Mouse (Mus musculus): ENCODE results near the gene P3h1. TPM values are rescaled to one million over a fixed set of nuclear protein-coding genes. Genes with fewer than 3 reads are reported as not detected.

The P3h1 gene
- total RNA-seq, 2 experiments from 2014 or later, result 17.4 to 18.2 TPM

DNA sequence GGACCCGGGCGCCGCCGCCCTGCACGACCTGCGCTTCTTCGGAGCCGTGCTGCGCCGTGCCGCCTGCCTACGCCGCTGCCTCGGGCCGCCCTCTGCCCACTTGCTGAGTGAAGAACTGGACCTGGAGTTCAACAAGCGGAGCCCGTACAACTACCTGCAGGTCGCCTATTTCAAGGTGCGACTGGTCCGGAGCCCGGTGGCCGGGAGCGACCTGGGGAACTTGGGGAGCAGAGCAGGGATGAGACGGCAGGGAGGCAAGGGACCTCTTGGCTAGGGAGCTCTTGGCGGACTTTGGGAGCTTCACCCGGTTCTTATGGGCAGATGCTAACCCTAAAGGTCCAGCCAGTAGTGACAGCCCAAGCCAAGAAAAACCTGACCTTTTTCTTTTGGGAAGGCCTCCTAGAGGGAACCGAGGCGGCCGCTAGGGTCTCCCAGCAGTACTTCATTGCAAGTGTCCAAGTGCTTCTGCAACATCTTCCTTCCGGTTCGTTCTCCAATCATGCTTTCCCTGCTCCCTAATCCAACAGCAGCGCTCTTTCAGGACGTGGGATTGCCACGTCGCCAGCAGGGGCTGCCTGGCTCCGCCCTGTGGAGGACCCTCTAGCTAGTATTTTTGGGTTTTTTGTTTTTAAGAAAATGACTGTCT lies 664 bp downstream of the P3h1 start:
- peak; percentile 49 for DNase-seq
- intact Hi-C loops (cut with DNase I; ENCODE audit: low total_unique reads), result no loop called here

DNA sequence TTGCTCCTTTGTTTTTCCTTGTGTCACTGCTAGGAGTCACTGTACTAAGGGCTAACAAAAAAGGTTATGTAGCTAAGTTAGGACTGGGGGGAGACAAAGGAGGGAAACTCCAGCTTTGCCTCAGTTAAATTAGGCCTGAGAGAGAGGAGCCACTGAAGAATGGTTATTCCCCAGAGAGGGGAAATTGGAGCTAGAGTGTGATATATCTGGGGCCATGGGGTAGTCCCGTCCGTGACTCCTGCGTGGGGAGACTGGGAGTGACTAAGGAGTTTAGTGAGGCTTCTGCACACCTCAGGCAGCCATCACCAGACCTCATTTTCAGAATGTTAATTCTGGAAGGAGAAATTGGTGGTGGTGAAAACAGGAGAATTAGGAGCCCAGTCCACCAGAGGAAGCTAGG lies 1.6 kb downstream of the P3h1 start:
- intact Hi-C loops (cut with DNase I; ENCODE audit: low total_unique reads), result no loop called here
- no peak for DNase-seq

DNA sequence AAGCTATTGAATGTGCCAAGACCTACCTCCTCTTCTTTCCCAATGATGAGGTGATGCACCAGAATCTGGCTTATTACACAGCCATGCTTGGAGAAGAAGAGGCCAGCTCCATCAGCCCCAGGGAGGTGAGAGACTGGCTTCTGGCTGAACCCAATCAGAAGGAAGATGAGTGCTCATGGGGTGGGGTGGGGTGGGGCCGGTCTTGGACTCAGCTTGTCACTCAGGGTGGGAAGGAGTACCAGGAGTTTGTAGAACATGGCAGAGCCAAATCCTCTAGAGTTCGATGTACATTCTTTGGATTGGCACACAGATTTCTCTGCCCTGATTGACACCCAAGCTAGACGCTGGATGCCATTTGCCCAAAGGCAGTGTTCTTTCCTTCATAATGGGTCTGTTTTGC lies 5.9 kb downstream of the P3h1 start:
- no peak for DNase-seq
- intact Hi-C loops (cut with DNase I; ENCODE audit: low total_unique reads), result no loop called here

DNA sequence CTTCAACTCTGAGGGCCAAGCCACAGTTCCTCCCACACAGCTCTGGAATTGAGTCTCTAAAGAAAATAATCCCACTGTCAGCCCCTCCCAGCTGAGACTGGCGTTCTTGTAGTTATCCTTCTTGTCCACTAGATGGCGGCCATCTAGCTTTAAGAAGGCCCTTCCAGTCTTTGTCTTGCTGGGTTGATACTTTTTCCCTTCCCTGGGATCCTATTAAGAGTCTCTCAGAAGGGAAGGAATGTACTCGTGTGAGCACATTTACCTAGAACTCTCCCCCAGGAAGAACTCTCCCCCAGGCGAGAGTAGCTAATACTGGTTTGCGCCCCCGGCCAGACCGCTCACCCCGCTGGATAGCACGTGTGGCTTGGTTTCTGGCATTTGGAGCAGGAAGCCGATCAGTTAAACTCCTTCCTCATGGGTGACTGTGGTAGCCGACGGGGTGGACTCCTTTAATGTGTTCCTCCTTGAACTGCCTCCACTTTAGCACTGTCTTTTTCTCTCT lies 6.5 kb downstream of the P3h1 start:
- DNase-seq, result no peak
- intact Hi-C loops (cut with DNase I; ENCODE audit: low total_unique reads), result no loop called here

DNA sequence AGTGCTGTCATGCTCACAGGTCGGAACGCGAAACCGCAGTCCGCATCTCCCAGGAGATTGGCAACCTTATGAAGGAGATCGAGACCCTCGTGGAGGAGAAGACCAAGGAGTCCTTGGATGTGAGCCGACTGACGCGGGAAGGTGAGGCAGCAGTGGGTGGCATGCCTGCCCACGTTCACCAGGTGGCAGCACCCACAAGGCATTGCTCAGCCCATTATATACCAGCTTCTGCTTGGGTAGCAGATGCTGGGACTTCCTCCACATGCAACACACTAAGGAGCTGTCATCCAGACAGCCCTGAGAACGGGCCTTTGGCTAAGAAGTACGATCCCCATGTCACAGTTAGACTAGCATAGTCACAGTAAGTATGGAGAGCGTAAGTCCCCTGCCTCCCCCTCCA lies 8.9 kb downstream of the P3h1 start:
- no peak for DNase-seq
- intact Hi-C loops (cut with DNase I; ENCODE audit: low total_unique reads), result loop anchor here (5.0 to 10.0 kb wide), 5 partner anchors 56 to 1133 kb away; partner anchors contain the start of genes Foxj3 and Frg2f1

DNA sequence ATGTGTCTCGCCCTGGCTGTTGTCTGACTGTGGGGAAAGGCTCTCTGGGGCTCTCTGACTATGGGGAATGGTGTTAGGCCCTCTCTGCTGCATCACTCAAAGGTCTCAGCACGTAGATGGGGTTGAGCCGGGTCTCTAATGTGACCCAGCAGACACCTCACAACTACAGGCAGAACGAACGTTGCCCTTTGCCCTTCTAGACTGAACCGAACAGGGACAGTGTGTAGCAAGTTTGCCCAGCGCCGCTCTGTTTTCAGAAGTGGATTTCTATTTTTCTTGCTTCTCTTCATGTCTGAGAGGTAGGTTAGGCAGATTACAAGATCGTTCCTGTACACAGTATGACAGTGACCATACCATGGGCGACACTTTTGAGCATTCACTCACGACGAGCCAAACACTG lies 9.9 kb downstream of the P3h1 start:
- intact Hi-C loops (cut with DNase I; ENCODE audit: low total_unique reads), result loop anchor here (5.0 to 10.0 kb wide), 5 partner anchors 55 to 1132 kb away; partner anchors contain the start of genes Foxj3 and Frg2f1

DNA sequence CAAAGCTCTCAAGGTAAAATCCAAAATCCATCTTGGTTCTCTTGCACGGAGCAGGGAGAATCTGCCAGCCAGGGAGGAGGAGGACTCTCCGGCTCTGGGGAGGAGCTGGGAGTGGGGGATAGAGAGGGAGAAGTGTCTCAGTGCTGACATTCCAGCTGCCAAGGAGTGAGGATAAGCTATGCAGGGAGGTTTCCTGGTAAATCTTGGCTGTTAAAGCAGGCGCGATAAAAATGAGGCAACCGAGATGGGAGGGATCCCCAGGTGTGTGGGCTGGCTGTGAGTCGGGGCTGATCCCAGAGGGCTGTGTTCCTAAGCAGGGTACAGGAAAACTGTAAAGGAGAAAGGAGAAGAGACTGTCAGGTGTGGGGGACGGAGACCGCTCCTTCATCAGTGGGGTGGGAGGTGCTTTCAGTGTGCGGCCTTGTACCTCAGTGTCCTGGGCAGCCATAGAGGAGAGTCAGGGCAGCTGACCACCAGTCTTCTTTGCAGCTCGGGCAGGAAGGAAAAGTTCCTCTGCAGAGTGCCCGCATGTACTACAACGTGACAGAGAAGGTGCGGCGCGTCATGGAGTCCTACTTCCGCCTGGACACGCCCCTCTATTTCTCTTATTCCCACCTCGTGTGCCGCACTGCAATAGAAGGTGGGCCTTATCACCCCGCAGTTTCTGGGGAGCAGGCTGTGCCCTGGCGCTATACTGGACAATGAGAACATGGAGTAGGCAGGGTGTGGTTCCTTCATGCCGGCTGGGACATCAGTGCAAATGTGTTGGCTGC lies 11.9 kb downstream of the P3h1 start:
- DNase-seq, result no peak
- intact Hi-C loops (cut with DNase I; ENCODE audit: low total_unique reads), result loop anchor here (5.0 to 10.0 kb wide), 5 partner anchors 53 to 1130 kb away; partner anchors contain the start of genes Foxj3 and Frg2f1

More for the DNA sequence above, 9.9 kb downstream of the P3h1 start:
- no peak for DNase-seq

DNA sequence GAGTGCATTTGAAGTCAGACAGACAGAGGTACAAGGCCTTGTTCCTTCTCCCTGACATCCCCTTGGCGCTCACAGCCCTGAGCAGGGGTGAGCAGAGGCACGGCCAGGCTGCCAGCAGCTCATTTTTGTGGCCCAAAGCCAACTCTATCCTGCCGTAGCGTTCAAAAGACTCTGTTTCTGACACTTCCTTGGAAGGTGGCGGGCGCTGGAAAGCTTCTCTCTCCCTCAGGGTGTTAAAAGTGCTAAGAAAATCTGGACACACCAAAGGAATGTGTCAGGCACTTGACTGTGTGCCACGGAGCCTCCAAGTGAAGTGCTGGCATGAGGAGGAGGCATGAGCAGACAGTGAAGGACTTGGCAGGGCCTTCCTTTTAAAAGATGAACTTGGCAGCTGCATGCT lies 12.8 kb downstream of the P3h1 start:
- intact Hi-C loops (cut with DNase I; ENCODE audit: low total_unique reads), result loop anchor here (10.0 kb wide), 3 partner anchors 289 to 1129 kb away; partner anchors contain the start of genes Foxj3 and Frg2f1
- no peak for DNase-seq

DNA sequence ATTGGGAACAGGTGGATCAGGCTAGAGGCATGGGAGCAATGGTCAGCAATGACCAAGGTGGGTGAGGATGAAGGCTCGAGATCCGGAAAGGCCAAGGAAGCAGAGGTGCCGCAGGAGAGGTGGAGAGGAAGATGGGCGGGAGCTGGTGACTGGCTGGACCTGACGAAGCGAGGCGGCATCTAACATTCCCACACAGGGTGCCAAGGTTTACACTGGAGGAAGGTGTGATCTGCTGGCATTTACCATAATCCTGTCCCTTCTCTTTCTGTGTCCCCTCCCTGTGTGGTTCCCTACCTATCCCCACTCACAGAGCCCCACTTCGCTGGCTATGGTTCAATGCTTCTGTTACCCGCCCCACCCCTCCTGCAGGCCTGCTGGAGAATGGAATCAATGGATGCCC lies 13.2 kb downstream of the P3h1 start:
- DNase-seq, result no peak
- intact Hi-C loops (cut with DNase I; ENCODE audit: low total_unique reads), result loop anchor here (10.0 kb wide), 3 partner anchors 289 to 1129 kb away; partner anchors contain the start of genes Foxj3 and Frg2f1

DNA sequence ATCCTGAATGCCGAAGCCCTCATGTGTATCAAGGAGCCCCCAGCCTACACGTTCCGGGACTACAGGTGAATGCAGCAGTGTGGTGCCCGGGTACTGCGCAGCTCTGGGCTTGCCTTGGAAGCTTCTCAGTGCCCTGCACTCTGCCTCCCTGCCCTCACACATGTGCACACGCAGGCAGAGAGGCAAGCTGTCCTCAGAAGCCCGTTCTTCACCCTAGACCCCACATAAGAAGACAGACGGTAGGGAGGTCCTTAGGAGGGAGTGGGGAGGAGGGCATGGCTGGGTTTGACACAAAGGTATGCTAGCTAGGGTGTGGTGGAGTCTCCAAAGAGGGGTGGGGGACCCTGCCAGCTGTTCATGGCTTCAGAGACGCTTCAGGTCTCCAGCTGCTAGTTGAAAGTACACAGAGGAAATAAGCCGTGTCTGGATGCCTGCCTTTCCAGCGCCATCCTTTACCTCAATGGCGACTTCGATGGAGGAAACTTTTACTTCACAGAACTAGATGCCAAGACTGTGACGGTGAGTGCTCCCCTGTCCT lies 14.0 kb downstream of the P3h1 start:
- no peak for DNase-seq
- intact Hi-C loops (cut with DNase I; ENCODE audit: low total_unique reads), result loop anchor here (10.0 kb wide), 3 partner anchors 288 to 1128 kb away; partner anchors contain the start of genes Foxj3 and Frg2f1

DNA sequence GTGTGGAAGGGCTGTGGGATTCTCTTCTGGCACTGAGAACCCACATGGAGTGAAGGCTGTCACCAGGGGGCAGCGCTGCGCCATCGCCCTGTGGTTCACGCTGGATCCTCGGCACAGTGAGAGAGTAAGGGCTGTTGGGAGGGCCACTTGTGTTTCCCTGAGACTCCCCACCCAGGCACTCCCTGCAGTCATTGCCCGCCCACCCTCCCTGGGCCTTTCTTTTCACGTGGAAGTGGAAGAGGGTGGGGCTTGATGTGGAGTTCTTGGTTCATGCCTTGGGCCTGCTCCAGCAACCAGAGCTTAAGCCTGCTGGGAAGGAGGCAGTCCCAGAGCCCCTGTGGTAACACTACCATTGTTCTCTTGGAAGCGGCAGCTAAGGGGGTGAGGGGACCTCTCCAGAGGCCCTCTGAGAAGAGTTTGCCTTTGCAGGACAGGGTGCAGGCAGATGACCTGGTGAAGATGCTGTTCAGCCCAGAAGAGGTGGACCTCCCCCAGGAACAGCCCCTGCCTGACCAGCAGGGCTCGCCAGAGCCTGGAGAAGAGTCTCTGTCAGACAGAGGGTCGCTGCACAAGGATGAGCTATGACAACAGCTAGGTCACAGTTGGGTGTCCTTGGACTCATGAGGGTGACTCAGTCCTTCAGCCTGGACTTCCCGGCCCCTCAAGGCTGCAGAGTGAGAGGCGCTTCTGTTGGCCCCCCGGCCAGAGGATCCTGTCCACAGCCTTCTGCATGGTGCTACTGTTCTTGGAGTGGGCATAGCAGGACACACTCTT lies 14.9 kb downstream of the P3h1 start:
- intact Hi-C loops (cut with DNase I; ENCODE audit: low total_unique reads), result loop anchor here (10.0 kb wide), 3 partner anchors 287 to 1127 kb away; partner anchors contain the start of genes Foxj3 and Frg2f1

DNA sequence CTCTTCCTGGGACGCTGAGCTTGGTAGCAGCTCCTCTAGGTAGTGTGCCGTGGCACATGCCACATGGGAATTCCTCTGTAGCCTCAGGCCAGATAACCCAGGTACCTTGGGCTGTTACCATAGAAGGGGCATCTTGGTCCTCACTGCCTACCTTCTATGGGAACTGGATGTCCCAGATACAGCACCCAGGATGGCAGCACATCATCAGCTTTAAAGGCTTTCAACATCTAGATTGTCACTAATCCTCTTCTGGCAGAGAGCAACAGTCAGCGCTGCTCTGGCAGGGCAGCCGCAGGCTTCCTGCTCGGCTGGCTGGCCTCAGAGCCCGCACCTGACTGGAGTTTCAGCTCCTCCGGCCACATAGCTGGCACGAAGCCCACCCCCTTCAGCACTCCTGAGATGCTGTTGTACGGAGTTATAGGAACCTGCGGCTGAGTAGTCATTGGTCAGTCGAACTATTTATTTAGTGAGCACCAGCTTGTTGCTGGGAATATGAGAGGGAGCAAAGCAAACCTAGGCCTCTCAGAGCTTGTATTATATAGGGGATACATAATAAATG lies 15.8 kb downstream of the P3h1 start:
- no peak for DNase-seq
- intact Hi-C loops (cut with DNase I; ENCODE audit: low total_unique reads), result loop anchor here (10.0 kb wide), 3 partner anchors 286 to 1126 kb away; partner anchors contain the start of genes Foxj3 and Frg2f1

More for the DNA sequence above, 14.9 kb downstream of the P3h1 start:
- DNase-seq, result peak; percentile 79

DNA sequence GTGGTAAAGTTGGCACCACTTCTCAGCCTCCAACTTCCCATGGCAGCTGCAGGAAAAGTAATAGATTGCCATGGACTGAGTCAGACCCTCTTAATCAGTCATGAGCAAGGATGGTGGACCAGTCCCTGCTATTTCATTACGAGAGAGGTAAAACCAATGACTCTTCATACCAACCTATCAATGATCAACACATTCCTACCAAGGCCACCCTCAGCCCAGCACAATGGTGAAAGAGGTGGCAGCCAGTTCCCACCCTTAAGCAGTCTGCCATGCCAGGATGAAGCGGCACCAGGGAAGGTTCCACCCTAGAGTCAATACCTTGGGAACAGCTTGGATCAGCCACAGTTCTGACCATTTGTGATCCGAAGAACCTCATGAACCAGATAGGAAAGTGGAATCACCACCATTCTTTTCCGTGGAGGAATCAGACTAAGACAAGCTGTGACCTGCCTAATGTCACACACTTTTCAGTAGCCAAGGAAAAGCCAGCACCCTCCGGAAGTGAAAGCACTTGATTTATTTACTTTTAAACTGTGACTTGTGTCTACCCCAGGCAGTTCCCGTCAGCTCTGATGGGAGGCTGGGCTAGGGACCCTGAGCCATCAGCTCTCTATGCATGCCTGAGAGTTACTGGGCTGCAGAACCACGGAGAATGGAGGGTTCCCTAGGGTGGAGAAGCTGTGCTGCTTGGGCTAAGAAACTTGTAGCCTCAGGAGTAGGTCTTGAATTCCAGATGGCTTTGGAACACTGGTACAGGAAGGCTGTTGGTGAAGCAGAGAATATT lies 19.5 kb downstream of the P3h1 start:
- no peak for DNase-seq
- intact Hi-C loops (cut with DNase I; ENCODE audit: low total_unique reads), result no loop called here

DNA sequence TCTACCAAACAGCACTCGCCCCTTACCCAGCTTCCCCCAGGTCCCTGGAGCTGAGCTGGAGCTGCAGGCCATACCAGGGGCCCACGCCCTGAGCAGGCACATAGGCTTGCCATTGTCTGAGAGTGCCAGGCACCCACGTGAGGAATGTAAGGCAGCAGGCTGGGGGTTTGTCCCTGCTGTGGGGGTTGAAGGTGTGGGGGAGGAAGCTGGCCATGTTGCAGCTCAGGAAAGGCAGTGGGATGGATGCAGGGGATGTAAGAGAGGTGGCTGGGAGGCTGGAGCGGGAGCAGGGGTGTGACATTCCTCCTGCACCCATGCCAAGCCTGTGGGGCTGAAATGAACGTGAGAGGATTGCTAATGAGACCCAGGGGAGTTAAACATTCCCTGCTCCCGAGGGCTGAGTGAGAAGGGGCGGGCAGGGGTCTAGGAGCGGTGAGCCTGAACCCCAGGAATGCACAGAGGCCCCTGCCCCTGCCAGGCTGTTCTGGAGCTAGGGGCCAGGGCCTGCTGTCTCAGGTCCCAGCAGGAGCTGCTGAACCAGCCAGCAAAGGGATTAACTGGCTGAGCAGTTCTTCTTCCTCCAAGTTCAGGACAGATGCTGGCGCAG lies 21.4 kb downstream of the P3h1 start:
- intact Hi-C loops (cut with DNase I; ENCODE audit: low total_unique reads), result no loop called here

DNA sequence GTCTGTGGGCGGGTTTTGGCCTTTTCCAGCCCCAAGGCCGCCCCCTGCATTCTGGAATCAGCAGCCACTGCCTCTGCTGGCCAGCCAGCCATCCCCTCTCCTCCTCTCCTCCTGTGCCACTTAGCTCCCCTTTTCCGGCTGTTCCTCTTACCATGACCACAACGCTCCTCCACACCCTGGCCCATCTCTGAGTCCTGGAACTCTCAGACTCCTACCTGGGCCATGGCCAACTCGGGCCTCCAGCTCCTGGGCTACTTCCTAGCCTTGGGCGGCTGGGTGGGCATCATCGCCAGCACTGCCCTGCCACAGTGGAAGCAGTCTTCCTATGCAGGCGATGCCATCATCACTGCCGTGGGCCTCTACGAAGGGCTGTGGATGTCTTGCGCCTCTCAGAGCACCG lies 22.6 kb downstream of the P3h1 start, which contains the start of gene Cldn19:
Gene Cldn19 (plus strand): TSS at position 64 of the 400 bp plus-strand sequence.
- intact Hi-C loops (cut with DNase I; ENCODE audit: low total_unique reads), result no loop called here
- DNase-seq, result no peak

More for the DNA sequence above, 21.4 kb downstream of the P3h1 start:
- DNase-seq, result no peak

DNA sequence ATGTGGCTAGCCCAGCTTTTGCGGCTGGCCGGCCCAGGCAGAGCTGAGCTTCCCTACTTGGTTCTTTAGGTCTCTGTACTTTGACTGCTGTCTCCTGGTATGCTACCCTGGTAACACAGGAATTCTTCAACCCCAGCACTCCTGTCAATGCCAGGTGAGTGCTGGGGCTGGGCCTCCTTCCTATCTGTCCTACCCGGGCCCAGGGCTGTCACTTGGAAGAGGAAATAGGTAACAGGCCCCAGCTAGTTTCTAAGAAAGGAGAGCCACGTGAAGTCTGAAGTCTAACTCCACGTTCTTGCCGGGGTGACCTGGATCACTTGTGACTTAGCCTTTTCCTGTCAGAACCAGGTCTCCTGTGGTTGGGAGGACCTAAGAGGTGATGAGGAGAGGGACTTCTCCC lies 24.4 kb downstream of the P3h1 start:
- intact Hi-C loops (cut with DNase I; ENCODE audit: low total_unique reads), result no loop called here
- DNase-seq, result no peak

DNA sequence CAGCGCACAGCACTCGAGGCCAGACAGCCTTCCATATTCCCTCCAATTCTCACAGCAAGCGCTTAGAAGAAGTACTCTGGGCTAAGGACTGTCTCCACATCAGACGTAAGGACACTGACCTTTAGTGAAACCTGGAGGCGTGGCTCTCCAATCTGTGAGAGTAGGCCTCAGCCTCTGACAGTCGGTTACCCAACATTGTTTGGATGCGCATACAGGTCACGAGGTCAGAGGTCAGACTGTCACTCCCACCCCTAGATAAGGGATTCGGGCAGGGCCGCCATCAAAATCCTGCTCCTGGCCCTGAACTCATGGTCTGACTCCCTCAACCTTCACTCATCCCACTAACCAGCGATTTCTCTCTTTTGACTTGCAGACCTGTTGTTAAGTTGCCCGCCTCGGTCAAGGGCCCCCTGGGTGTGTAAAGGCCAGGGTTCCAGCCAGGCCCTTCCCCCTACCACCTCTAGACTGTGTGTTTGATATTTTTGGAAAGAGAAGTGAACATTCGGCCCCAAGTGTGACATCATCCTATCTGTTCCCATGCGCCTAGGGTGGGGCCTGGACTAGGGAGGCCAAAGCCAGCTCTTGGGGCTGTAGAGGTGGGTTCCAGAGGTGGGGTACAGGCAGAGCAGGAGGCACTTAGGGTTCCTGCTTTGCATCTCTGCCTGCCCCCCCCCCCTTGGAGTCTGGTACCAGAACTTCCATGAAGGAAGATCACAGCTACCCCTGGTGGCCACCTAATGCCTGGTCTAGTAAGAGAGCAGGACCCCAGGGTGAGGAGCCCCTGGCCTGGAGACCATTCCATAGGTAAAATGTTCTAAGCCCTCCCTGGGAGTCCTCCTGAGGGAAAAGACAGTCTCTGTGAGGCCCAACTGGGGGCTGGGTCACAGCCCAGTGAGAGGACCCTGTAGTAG lies 26.9 kb downstream of the P3h1 start:
- DNase-seq, result no peak
- intact Hi-C loops (cut with DNase I; ENCODE audit: low total_unique reads), result no loop called here

All from gastrocnemius, postnatal 14 days (tissue).